Mouse (Mus musculus): ENCODE data around the gene Tnpo1. TPM values are rescaled to one million over a fixed set of nuclear protein-coding genes. Genes with fewer than 3 reads are reported as not detected.
A peak's percentile ranks its signal among the peaks of the same experiment; 100 is the strongest.

Gene Tnpo1
- polyA plus RNA-seq, 1 experiment from 2014 or later = 24.5 TPM

DNA sequence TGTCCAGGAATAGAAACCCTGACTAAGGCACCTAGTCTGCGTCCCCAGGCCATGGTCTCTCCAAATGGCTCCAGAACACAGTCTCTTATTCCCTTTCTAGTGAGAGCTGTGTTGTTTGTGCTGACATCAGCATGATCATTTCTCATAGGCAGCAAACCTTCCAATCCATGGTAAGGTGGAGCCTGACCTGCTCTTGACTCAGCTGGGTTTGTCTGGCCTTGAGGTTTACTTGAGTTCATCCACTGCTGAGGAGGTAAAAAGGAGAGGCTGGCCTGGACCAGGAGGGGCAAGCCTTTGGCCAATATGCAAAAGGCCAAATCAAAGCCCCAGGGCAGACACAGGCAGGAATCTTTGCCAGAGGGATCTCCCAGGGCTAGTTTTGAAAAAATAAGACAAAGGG lies 37.4 kb upstream of the Tnpo1 start:
- Histone ChIP-seq H3K27ac (ENCODE audit: low read depth, low read length) (no peak overlapping the region), H3K9ac (ENCODE audit: low read depth, low read length) (no peak overlapping the region), H3K4me1 (replicated peaks; ENCODE audit: control insufficient read depth, insufficient read depth, low read length) (no peaks in the 10 kb centered on the region), H3K4me3 (ENCODE audit: low read depth, low read length) (no peak overlapping the region), H3K36me3 (ENCODE audit: control insufficient read depth, insufficient read depth) (no peaks in the 10 kb centered on the region), H3K27me3 (replicated peaks; ENCODE audit: control insufficient read depth, insufficient read depth, low read length) (no peaks in the 10 kb centered on the region), H3K9me3 (ENCODE audit: control insufficient read depth) (no peaks in the 10 kb centered on the region), H3K4me2 (replicated peaks; ENCODE audit: low read depth) (no peak overlapping the region)
- 92% methylated on average over 1 of the region's 1 CpGs for WGBS
- no peak for TF ChIP-seq CTCF (IDR thresholded peaks at IDR 0.05; ENCODE audit: low read depth)
- no peak for ATAC-seq

DNA sequence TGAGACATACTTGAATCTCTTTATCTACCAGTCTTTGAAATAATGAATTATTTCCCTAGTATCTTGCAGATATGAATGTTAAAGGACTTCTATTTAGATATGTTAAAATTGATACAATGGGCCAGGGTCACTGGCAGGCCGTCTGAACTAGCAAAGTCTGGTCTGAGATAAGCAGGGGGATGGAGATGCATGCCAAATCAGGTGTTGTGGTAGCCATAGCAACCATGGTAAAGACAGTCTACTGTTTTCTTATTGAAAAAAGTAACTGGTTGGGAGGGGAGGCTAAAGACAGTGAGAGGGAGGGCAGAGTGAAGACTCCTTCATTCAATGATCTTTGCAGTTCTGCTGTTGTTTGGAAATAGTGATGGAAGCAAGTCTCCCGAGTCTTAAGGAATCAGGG lies 32.0 kb upstream of the Tnpo1 start:
- no peak for ATAC-seq
- Histone ChIP-seq H3K27me3 (replicated peaks; ENCODE audit: control insufficient read depth, insufficient read depth, low read length) (no peaks in the 10 kb centered on the region), H3K27ac (ENCODE audit: low read depth, low read length) (no peak overlapping the region), H3K4me2 (replicated peaks; ENCODE audit: low read depth) (no peak overlapping the region), H3K4me1 (replicated peaks; ENCODE audit: control insufficient read depth, insufficient read depth, low read length) (peaks cover 10% of the 10 kb centered on the region), H3K4me3 (ENCODE audit: low read depth, low read length) (no peak overlapping the region), H3K9ac (ENCODE audit: low read depth, low read length) (0 out of 2 replicates have a peak overlapping the region, but pooled peaks have one; percentile 13), H3K36me3 (ENCODE audit: control insufficient read depth, insufficient read depth) (no peaks in the 10 kb centered on the region), H3K9me3 (ENCODE audit: control insufficient read depth) (no peaks in the 10 kb centered on the region)
- 48% methylated on average over 2 of the region's 2 CpGs for WGBS
- no peak for TF ChIP-seq CTCF (IDR thresholded peaks at IDR 0.05; ENCODE audit: low read depth)

DNA sequence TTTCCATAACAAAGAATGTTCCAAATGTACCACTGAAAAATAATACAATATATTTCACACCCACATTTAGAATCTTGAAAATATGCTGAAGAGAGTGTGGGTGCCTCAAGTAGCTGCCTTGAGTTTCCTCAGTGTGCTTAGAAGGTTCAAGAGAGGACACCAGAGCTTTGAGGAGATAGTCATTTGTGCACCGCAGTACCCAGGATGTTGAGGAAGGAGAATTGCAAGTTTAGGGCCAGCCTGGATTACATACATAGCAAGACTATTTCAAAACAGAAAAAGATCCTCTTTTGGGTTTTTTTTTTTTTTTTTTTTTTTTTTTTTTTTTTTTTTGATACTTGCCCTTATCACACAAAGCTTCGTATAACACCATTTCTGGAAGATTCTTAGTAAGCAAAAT lies 30.0 kb upstream of the Tnpo1 start:
- H3K4me3 ChIP-seq (ENCODE audit: low read depth, low read length) = no peak overlapping the region
- TF ChIP-seq CTCF (IDR thresholded peaks at IDR 0.05; ENCODE audit: low read depth) = no peak
- H3K4me2 ChIP-seq (replicated peaks; ENCODE audit: low read depth) = peak overlapping the region; percentile 37; the same call in 1 of the 2 replicates
- no peak overlapping the region for H3K9ac ChIP-seq (ENCODE audit: low read depth, low read length)
- ATAC-seq = no peak
- peaks cover 10% of the 10 kb centered on the region for H3K4me1 ChIP-seq (replicated peaks; ENCODE audit: control insufficient read depth, insufficient read depth, low read length)
- 74% methylated on average over 2 of the region's 2 CpGs for WGBS
- no peak overlapping the region for H3K27ac ChIP-seq (ENCODE audit: low read depth, low read length)
- H3K9me3 ChIP-seq (ENCODE audit: control insufficient read depth) = no peaks in the 10 kb centered on the region
- no peaks in the 10 kb centered on the region for H3K36me3 ChIP-seq (ENCODE audit: control insufficient read depth, insufficient read depth)
- H3K27me3 ChIP-seq (replicated peaks; ENCODE audit: control insufficient read depth, insufficient read depth, low read length) = no peaks in the 10 kb centered on the region

DNA sequence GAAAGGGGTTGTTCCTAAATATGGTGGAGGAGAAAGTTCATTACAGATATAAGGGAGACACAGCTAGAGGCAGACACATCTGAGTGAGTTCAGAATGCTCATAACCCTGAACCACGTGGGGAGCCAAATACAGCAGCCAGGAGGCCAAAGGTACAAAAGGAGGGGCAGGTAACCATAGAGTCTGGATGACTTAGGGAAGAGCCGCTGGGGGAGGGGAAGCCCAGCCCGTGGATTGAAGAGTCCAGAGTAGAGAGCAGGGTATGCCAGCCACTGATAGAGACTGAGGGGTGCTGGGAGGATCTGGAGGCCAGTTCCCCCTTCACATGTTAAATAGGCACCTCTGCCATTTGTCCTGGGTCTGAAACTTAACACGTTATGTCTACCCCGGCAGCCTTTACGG lies 29.5 kb upstream of the Tnpo1 start:
- 42% methylated on average over 6 of the region's 6 CpGs for WGBS
- no peaks in the 10 kb centered on the region for H3K36me3 ChIP-seq (ENCODE audit: control insufficient read depth, insufficient read depth)
- no peak for TF ChIP-seq CTCF (IDR thresholded peaks at IDR 0.05; ENCODE audit: low read depth)
- no peaks in the 10 kb centered on the region for H3K9me3 ChIP-seq (ENCODE audit: control insufficient read depth)
- H3K27ac ChIP-seq (ENCODE audit: low read depth, low read length) = peak overlapping the region; percentile 46
- ATAC-seq = peak; percentile 96
- no peaks in the 10 kb centered on the region for H3K27me3 ChIP-seq (replicated peaks; ENCODE audit: control insufficient read depth, insufficient read depth, low read length)
- H3K4me1 ChIP-seq (replicated peaks; ENCODE audit: control insufficient read depth, insufficient read depth, low read length) = peaks cover 10% of the 10 kb centered on the region
- H3K4me2 ChIP-seq (replicated peaks; ENCODE audit: low read depth) = peak overlapping the region; percentile 37
- H3K9ac ChIP-seq (ENCODE audit: low read depth, low read length) = no peak overlapping the region
- H3K4me3 ChIP-seq (ENCODE audit: low read depth, low read length) = no peak overlapping the region

DNA sequence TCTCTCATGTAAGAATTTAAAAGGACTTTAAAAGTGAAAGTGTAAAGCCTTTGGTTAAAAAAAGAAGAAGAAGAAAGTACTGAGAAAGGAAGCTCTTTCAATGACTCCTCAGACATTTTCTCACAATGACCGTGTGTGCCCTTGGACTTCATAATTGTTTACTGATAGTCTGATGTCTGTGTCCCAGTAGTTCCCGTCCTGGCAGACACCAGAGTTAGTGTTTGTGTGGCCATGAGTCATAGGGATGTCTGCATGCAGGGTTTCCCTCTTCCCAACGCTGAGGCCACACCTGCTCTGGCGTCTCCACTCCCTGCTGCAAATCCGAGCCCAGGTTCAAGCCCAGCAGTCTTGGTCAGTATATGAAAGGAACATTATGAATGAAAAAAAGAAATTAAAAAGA lies 29.0 kb upstream of the Tnpo1 start:
- no peak overlapping the region for H3K4me3 ChIP-seq (ENCODE audit: low read depth, low read length)
- peak overlapping the region; percentile 29; the same call in 1 of the 2 replicates for H3K27ac ChIP-seq (ENCODE audit: low read depth, low read length)
- H3K27me3 ChIP-seq (replicated peaks; ENCODE audit: control insufficient read depth, insufficient read depth, low read length) = no peaks in the 10 kb centered on the region
- H3K9me3 ChIP-seq (ENCODE audit: control insufficient read depth) = no peaks in the 10 kb centered on the region
- TF ChIP-seq CTCF (IDR thresholded peaks at IDR 0.05; ENCODE audit: low read depth) = no peak
- peaks cover 10% of the 10 kb centered on the region for H3K4me1 ChIP-seq (replicated peaks; ENCODE audit: control insufficient read depth, insufficient read depth, low read length)
- 8% methylated on average over 5 of the region's 5 CpGs for WGBS
- H3K36me3 ChIP-seq (ENCODE audit: control insufficient read depth, insufficient read depth) = no peaks in the 10 kb centered on the region
- peak; percentile 92 for ATAC-seq
- no peak overlapping the region for H3K9ac ChIP-seq (ENCODE audit: low read depth, low read length)
- peak overlapping the region; percentile 37 for H3K4me2 ChIP-seq (replicated peaks; ENCODE audit: low read depth)

DNA sequence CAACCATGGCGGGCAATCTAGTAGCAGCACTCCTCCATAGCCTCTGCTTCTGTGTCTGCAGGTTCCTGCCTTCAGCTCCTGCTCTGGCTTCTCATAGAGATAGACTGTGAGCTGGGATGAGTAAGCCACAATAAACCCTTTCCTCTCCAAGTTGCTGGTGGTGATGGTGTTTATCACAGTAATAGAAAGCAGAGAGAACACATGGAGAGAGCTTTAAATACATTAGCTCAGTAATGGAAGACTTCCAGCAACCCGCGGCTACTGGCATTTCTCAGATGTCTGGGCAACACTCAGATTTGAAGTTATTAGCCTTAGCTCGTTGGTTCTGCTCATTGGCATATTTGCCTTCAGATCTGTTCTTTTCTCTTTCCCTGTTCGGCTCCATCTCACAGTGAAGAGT lies 27.6 kb upstream of the Tnpo1 start:
- H3K9ac ChIP-seq (ENCODE audit: low read depth, low read length) = no peak overlapping the region
- H3K4me1 ChIP-seq (replicated peaks; ENCODE audit: control insufficient read depth, insufficient read depth, low read length) = peaks cover 10% of the 10 kb centered on the region
- 83% methylated on average over 5 of the region's 5 CpGs for WGBS
- ATAC-seq = no peak
- no peaks in the 10 kb centered on the region for H3K36me3 ChIP-seq (ENCODE audit: control insufficient read depth, insufficient read depth)
- no peak overlapping the region for H3K27ac ChIP-seq (ENCODE audit: low read depth, low read length)
- H3K27me3 ChIP-seq (replicated peaks; ENCODE audit: control insufficient read depth, insufficient read depth, low read length) = no peaks in the 10 kb centered on the region
- no peak for TF ChIP-seq CTCF (IDR thresholded peaks at IDR 0.05; ENCODE audit: low read depth)
- no peaks in the 10 kb centered on the region for H3K9me3 ChIP-seq (ENCODE audit: control insufficient read depth)
- no peak overlapping the region for H3K4me3 ChIP-seq (ENCODE audit: low read depth, low read length)
- no peak overlapping the region for H3K4me2 ChIP-seq (replicated peaks; ENCODE audit: low read depth)

DNA sequence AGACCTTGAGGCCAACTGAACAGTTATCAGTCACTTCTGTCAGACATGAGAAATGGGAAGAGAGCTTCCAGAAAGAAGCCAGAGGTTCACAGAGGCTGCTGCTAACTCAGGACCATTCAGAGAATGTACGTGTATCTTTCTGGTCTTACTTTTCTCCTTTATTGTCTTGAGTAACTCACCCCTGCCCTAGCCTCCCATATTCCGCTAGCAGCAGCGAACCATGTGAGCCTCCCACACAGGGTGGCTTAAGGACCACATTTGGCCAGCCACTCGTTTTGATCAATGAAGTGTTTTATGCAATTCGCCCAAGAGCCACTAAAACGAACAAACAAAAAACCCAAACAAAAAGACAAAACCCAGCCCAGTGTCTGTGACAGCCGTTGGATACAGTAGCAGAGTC lies 25.8 kb upstream of the Tnpo1 start:
- Histone ChIP-seq H3K4me2 (replicated peaks; ENCODE audit: low read depth) (no peak overlapping the region), H3K9me3 (ENCODE audit: control insufficient read depth) (no peaks in the 10 kb centered on the region), H3K27ac (ENCODE audit: low read depth, low read length) (no peak overlapping the region), H3K4me3 (ENCODE audit: low read depth, low read length) (no peak overlapping the region), H3K27me3 (replicated peaks; ENCODE audit: control insufficient read depth, insufficient read depth, low read length) (no peaks in the 10 kb centered on the region), H3K4me1 (replicated peaks; ENCODE audit: control insufficient read depth, insufficient read depth, low read length) (peaks cover 9% of the 10 kb centered on the region; the same call in 1 of the 2 replicates), H3K36me3 (ENCODE audit: control insufficient read depth, insufficient read depth) (no peaks in the 10 kb centered on the region), H3K9ac (ENCODE audit: low read depth, low read length) (no peak overlapping the region)
- ATAC-seq = no peak
- no peak for TF ChIP-seq CTCF (IDR thresholded peaks at IDR 0.05; ENCODE audit: low read depth)
- 68% methylated on average over 7 of the region's 7 CpGs for WGBS
